8 mouse cellular contexts compared by ENCODE assay signal in the genomic region with DNA sequence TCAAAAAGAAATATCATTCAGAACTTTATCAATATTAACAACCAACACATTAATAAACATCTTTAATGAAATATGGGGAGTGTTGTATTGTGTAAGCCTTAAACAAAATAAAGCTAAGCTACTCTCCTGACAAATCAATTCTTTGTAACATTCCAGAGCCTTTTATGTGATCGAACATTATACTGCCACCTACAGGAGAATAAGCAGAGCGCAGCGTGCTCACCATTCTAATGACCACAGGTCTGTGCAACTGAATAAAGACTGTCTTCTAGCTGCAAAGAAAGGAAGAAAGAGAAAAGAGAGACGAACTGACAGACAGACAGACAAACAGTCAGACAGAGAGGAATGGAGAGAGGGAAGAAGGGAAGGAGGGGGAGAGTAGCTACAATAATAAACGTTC. TPM values are rescaled to one million over a fixed set of nuclear protein-coding genes. Genes with fewer than 3 reads are reported as not detected.
DNase-seq lines count a peak whose midpoint lies in the region; ATAC-seq and TF ChIP-seq lines count a peak whose summit lies in the region.

No protein-coding gene starts in this region.

- DNase-seq in cerebellum, adult 18-20 months, result peak; percentile 26 to 31
- DNase-seq in cerebellum, adult 11 months, result no peak
- DNase-seq in midbrain, embryonic 10.5 days (ENCODE audit: low spot score), result peak; percentile 27
- DNase-seq in brain, embryonic 18.5 days (ENCODE audit: low read depth, low spot score), result peak; percentile 4
- DNase-seq in hindbrain, postnatal 0 days (ENCODE audit: low spot score), result peak; percentile 79
- peak; percentile 64 for DNase-seq in limb, embryonic 11.5 days (ENCODE audit: low spot score)
- DNase-seq in retina, postnatal 1 day, result peak; percentile 60

- no peak overlapping the region for H3K9ac ChIP-seq in midbrain, embryonic 15.5 days
- no peak overlapping the region for H3K9ac ChIP-seq in hindbrain, postnatal 0 days (replicated peaks; ENCODE audit: low read length)
- no peak overlapping the region for H3K9ac ChIP-seq in limb, embryonic 11.5 days (ENCODE audit: low read length)

- H3K36me3 ChIP-seq in midbrain, embryonic 10.5 days, result no peaks in the 10 kb centered on the region
- H3K36me3 ChIP-seq in midbrain, embryonic 15.5 days (replicated peaks), result no peaks in the 10 kb centered on the region
- H3K36me3 ChIP-seq in hindbrain, postnatal 0 days (ENCODE audit: insufficient read depth, low read length), result no peaks in the 10 kb centered on the region
- H3K36me3 ChIP-seq in limb, embryonic 11.5 days (ENCODE audit: control insufficient read depth, insufficient read depth, low read length), result no peaks in the 10 kb centered on the region

- no peak overlapping the region for H3K27ac ChIP-seq in midbrain, embryonic 10.5 days (replicated peaks)
- H3K27ac ChIP-seq in midbrain, embryonic 15.5 days, result no peak overlapping the region
- no peak overlapping the region for H3K27ac ChIP-seq in hindbrain, postnatal 0 days
- H3K27ac ChIP-seq in limb, embryonic 11.5 days (replicated peaks; ENCODE audit: low read depth, low read length), result no peak overlapping the region

- no peak overlapping the region for H3K4me3 ChIP-seq in midbrain, embryonic 10.5 days
- no peak overlapping the region for H3K4me3 ChIP-seq in midbrain, embryonic 15.5 days
- no peak overlapping the region for H3K4me3 ChIP-seq in hindbrain, postnatal 0 days (ENCODE audit: low read length)
- no peak overlapping the region for H3K4me3 ChIP-seq in limb, embryonic 11.5 days (ENCODE audit: low read depth, low read length)

- H3K4me1 ChIP-seq in midbrain, embryonic 10.5 days, result no peaks in the 10 kb centered on the region
- H3K4me1 ChIP-seq in midbrain, embryonic 15.5 days, result no peaks in the 10 kb centered on the region
- H3K4me1 ChIP-seq in hindbrain, postnatal 0 days (ENCODE audit: insufficient read depth, low read length), result no peaks in the 10 kb centered on the region
- no peaks in the 10 kb centered on the region for H3K4me1 ChIP-seq in limb, embryonic 11.5 days (ENCODE audit: control insufficient read depth, insufficient read depth, low read length)

- ATAC-seq in midbrain, embryonic 15.5 days (replicated peaks), result no peak
- 0 out of 2 replicates have a peak, but pooled peaks have one; percentile 47 for ATAC-seq in hindbrain, postnatal 0 days
- ATAC-seq in limb, embryonic 11.5 days (ENCODE audit: insufficient number of reproducible peaks, low FRiP score, low TSS enrichment, low read depth), result no peak

- H3K27me3 ChIP-seq in midbrain, embryonic 10.5 days (ENCODE audit: low read depth, poor library complexity, severe bottlenecking), result no peaks in the 10 kb centered on the region
- no peaks in the 10 kb centered on the region for H3K27me3 ChIP-seq in midbrain, embryonic 15.5 days (replicated peaks)
- no peaks in the 10 kb centered on the region for H3K27me3 ChIP-seq in hindbrain, postnatal 0 days (ENCODE audit: insufficient read depth, low read length)
- no peaks in the 10 kb centered on the region for H3K27me3 ChIP-seq in limb, embryonic 11.5 days (ENCODE audit: control insufficient read depth, insufficient read depth, low read length)

- 19% methylated on average over 5 of the region's 5 CpGs for WGBS in midbrain, embryonic 10.5 days
- 16% methylated on average over 5 of the region's 5 CpGs for whole genome bisulfite sequencing in midbrain, embryonic 15.5 days
- 18% methylated on average over 5 of the region's 5 CpGs for WGBS in hindbrain, postnatal 0 days
- WGBS in limb, embryonic 11.5 days, result 17% methylated on average over 5 of the region's 5 CpGs

- H3K9me3 ChIP-seq in midbrain, embryonic 10.5 days (replicated peaks), result no peaks in the 10 kb centered on the region
- no peaks in the 10 kb centered on the region for H3K9me3 ChIP-seq in midbrain, embryonic 15.5 days
- H3K9me3 ChIP-seq in hindbrain, postnatal 0 days (ENCODE audit: low read length), result no peaks in the 10 kb centered on the region
- no peaks in the 10 kb centered on the region for H3K9me3 ChIP-seq in limb, embryonic 11.5 days (ENCODE audit: control insufficient read depth, low read length)

- no peak overlapping the region for H3K4me2 ChIP-seq in midbrain, embryonic 15.5 days
- H3K4me2 ChIP-seq in hindbrain, postnatal 0 days (ENCODE audit: low read depth, low read length), result no peak overlapping the region
- no peak overlapping the region for H3K4me2 ChIP-seq in limb, embryonic 11.5 days (ENCODE audit: low read depth, severe bottlenecking)

- TF ChIP-seq CTCF in hindbrain, postnatal 0 days (IDR thresholded peaks at IDR 0.05; ENCODE audit: low read depth), result peak; percentile 81

RNA-seq across cellular contexts. Expression of a gene that starts 27.1 kb away (rescaled TPM):
- 0.09 and 0.29 TPM in 2 replicates for polyA plus RNA-seq in midbrain, embryonic 10.5 days (2016; fragmentation: Nextera tagmentation; extraction: Ambion mirVana)
- polyA plus RNA-seq in midbrain, embryonic 15.5 days (2015; fragmentation: Nextera tagmentation; extraction: Ambion mirVana), result 0.17 and 0.34 TPM in 2 replicates
- not detected in 2 replicates for total RNA-seq in hindbrain, postnatal 0 days (2014; rRNA removed)
- polyA plus RNA-seq in hindbrain, postnatal 0 days (2015; fragmentation: Nextera tagmentation; extraction: Ambion mirVana), result 0.26 and 0.30 TPM in 2 replicates
- polyA plus RNA-seq in limb, embryonic 11.5 days (2014; fragmentation: Nextera tagmentation; extraction: Ambion mirVana), result 0.09 and 0.32 TPM in 2 replicates

RNA-seq across cellular contexts. Expression of a gene that starts 29.8 kb away (rescaled TPM):
- 0.07 and 0.09 TPM in 2 replicates for polyA plus RNA-seq in midbrain, embryonic 10.5 days (2016; fragmentation: Nextera tagmentation; extraction: Ambion mirVana)
- polyA plus RNA-seq in midbrain, embryonic 15.5 days (2015; fragmentation: Nextera tagmentation; extraction: Ambion mirVana), result 0.05 TPM in 1 of 2 replicates, not detected in the other
- total RNA-seq in hindbrain, postnatal 0 days (2014; rRNA removed), result 0.22 TPM in 1 of 2 replicates, not detected in the other
- polyA plus RNA-seq in hindbrain, postnatal 0 days (2015; fragmentation: Nextera tagmentation; extraction: Ambion mirVana), result not detected in 2 replicates
- polyA plus RNA-seq in limb, embryonic 11.5 days (2014; fragmentation: Nextera tagmentation; extraction: Ambion mirVana), result 0.09 TPM in 1 of 2 replicates, not detected in the other

RNA-seq across cellular contexts. Expression of a gene that starts 49.2 kb away (rescaled TPM):
- 0.14 and 0.15 TPM in 2 replicates for polyA plus RNA-seq in midbrain, embryonic 10.5 days (2016; fragmentation: Nextera tagmentation; extraction: Ambion mirVana)
- polyA plus RNA-seq in midbrain, embryonic 15.5 days (2015; fragmentation: Nextera tagmentation; extraction: Ambion mirVana), result not detected in 2 replicates
- total RNA-seq in hindbrain, postnatal 0 days (2014; rRNA removed), result not detected in 2 replicates
- not detected in 2 replicates for polyA plus RNA-seq in hindbrain, postnatal 0 days (2015; fragmentation: Nextera tagmentation; extraction: Ambion mirVana)
- polyA plus RNA-seq in limb, embryonic 11.5 days (2014; fragmentation: Nextera tagmentation; extraction: Ambion mirVana), result not detected in 2 replicates

RNA-seq across cellular contexts. Expression of a gene that starts 58.6 kb away (rescaled TPM):
- not detected in 2 replicates for polyA plus RNA-seq in midbrain, embryonic 10.5 days (2016; fragmentation: Nextera tagmentation; extraction: Ambion mirVana)
- 0.25 TPM in 1 of 2 replicates, not detected in the other for polyA plus RNA-seq in midbrain, embryonic 15.5 days (2015; fragmentation: Nextera tagmentation; extraction: Ambion mirVana)
- total RNA-seq in hindbrain, postnatal 0 days (2014; rRNA removed), result not detected in 2 replicates
- 0.28 TPM in 1 of 2 replicates, not detected in the other for polyA plus RNA-seq in hindbrain, postnatal 0 days (2015; fragmentation: Nextera tagmentation; extraction: Ambion mirVana)
- polyA plus RNA-seq in limb, embryonic 11.5 days (2014; fragmentation: Nextera tagmentation; extraction: Ambion mirVana), result 0.67 TPM in 1 of 2 replicates, not detected in the other
